Comparison of ENCODE assay signal across 8 mouse cellular contexts in genomic region chr6:84061328-84061727, GRCm38 (mm10). TPM values are rescaled to one million over a fixed set of nuclear protein-coding genes. Genes with fewer than 3 reads are reported as not detected.
DNase-seq lines count a peak whose midpoint lies in the region; TF ChIP-seq lines count a peak whose summit lies in the region.

No protein-coding gene starts in this region.

- no peak overlapping the region for H3K4me3 ChIP-seq in gastrocnemius, adult 2 months

- peak; percentile 63 for DNase-seq in gastrocnemius, adult 18-20 months (ENCODE audit: low spot score)
- no peak for DNase-seq in gastrocnemius, postnatal 25 days
- peak; percentile 11 to 39 for DNase-seq in CD8-positive naive resting alpha-beta T cell, adult 2 months (ENCODE audit: low read depth in 2 of 2, low spot score in 2 of 2)
- peak; percentile 40 for DNase-seq in c-Kit-positive CD71-negative TER-119-negative erythroid progenitor cells, embryonic 14.5 days (ENCODE audit: low read depth)
- DNase-seq in gastrocnemius, adult 2 months, result peak; percentile 75
- DNase-seq in kidney, postnatal 25 days, result peak; percentile 59 to 85
- DNase-seq in lung, postnatal 4 days, result peak; percentile 39 to 68
- DNase-seq in testis, postnatal 10 days (ENCODE audit: low spot score), result peak; percentile 84

- TF ChIP-seq CTCF in gastrocnemius, adult 2 months (IDR thresholded peaks at IDR 0.05), result peak; percentile 90

- no peak overlapping the region for H3K27ac ChIP-seq in gastrocnemius, adult 2 months

- intact Hi-C loops in gastrocnemius, adult 2 months (cut with DNase I), result loop anchor here (1.0 to 2.0 kb wide), 2 partner anchors 42 to 183 kb away; no protein-coding TSS in a partner anchor

RNA-seq across cellular contexts. Expression of gene Dysf, which starts 52.9 kb away (rescaled TPM):
- 10 to 100 TPM; 71.9 to 75.9 TPM for total RNA-seq in gastrocnemius, adult 18-20 months (2021)
- total RNA-seq in gastrocnemius, postnatal 25 days (2021), result 10 to 100 TPM; 84.4 to 99.3 TPM
- total RNA-seq in gastrocnemius, adult 2 months (2021), result 10 to 100 TPM; 70.1 to 76.4 TPM
